Mouse (Mus musculus) gastrocnemius, postnatal 25 days (tissue): ENCODE results near the gene Sptlc2. TPM values are rescaled to one million over a fixed set of nuclear protein-coding genes. Genes with fewer than 3 reads are reported as not detected.

Source experiments
- DNase-seq: peaks from one replicate; pipeline ENCODE4 v3.0.0; 2022
- total RNA-seq, 2 experiments: library from RNA; stranded (reverse); gene quantifications; 1 replicate in 1 of 2; 2 replicates in 1 of 2; pipeline ENCODE4 v1.2.3; 2021

Sptlc2 gene
- total RNA-seq, 2 experiments from 2014 or later, result 10.3 to 11.4 TPM

- DNase-seq, result no peak
Measured at GRCm38 (mm10) chr12:87397126-87397525, 9.0 kb upstream of the Sptlc2 start.

- no peak for DNase-seq
Measured at GRCm38 (mm10) chr12:87394316-87394715, 6.2 kb upstream of the Sptlc2 start.

GRCm38 (mm10) chr12:87393447-87394145 is 5.4 kb upstream of the Sptlc2 start:
- DNase-seq, result no peak

GRCm38 (mm10) chr12:87391355-87391754 is 3.2 kb upstream of the Sptlc2 start:
- no peak for DNase-seq

GRCm38 (mm10) chr12:87389231-87389630 is 1.1 kb upstream of the Sptlc2 start:
- DNase-seq, result no peak

GRCm38 (mm10) chr12:87387171-87388121 is 709 bp downstream of the Sptlc2 start:
- peak; percentile 22 for DNase-seq

GRCm38 (mm10) chr12:87385051-87385450 is 3.1 kb downstream of the Sptlc2 start:
- no peak for DNase-seq

GRCm38 (mm10) chr12:87381380-87381682 is 6.8 kb downstream of the Sptlc2 start:
- no peak for DNase-seq

- DNase-seq, result no peak
Measured at GRCm38 (mm10) chr12:87380586-87381379, 7.4 kb downstream of the Sptlc2 start.

GRCm38 (mm10) chr12:87379496-87379895 is 8.7 kb downstream of the Sptlc2 start:
- no peak for DNase-seq

- DNase-seq, result no peak
Measured at GRCm38 (mm10) chr12:87374159-87374558, 14.0 kb downstream of the Sptlc2 start.

GRCm38 (mm10) chr12:87369319-87369718 is 18.8 kb downstream of the Sptlc2 start:
- no peak for DNase-seq

- DNase-seq, result no peak
Measured at GRCm38 (mm10) chr12:87368092-87368491, 20.1 kb downstream of the Sptlc2 start.

GRCm38 (mm10) chr12:87365676-87366075 is 22.5 kb downstream of the Sptlc2 start:
- no peak for DNase-seq

GRCm38 (mm10) chr12:87362111-87362510 is 26.0 kb downstream of the Sptlc2 start:
- DNase-seq, result no peak

GRCm38 (mm10) chr12:87348029-87348428 is 40.1 kb downstream of the Sptlc2 start:
- no peak for DNase-seq

GRCm38 (mm10) chr12:87347511-87347910 is 40.6 kb downstream of the Sptlc2 start:
- no peak for DNase-seq

GRCm38 (mm10) chr12:87343084-87343605 is 45.0 kb downstream of the Sptlc2 start:
- no peak for DNase-seq

GRCm38 (mm10) chr12:87338082-87338481 is 50.1 kb downstream of the Sptlc2 start:
- no peak for DNase-seq

- no peak for DNase-seq
Measured at GRCm38 (mm10) chr12:87334886-87335285, 53.3 kb downstream of the Sptlc2 start.

GRCm38 (mm10) chr12:87333794-87334193 is 54.4 kb downstream of the Sptlc2 start:
- DNase-seq, result no peak

- peak; percentile 25 for DNase-seq
Measured at GRCm38 (mm10) chr12:87332511-87332910, 55.6 kb downstream of the Sptlc2 start.
